Mouse (Mus musculus): ENCODE measurements around the gene Slc25a10. TPM values are rescaled to one million over a fixed set of nuclear protein-coding genes. Genes with fewer than 3 reads are reported as not detected.
"Not testable (repeated sequence)": the region's sequence is repeated elsewhere in the genome, so short reads cannot be mapped to it uniquely, and the experiment has no call there.

Slc25a10 gene
- polyA plus RNA-seq, 1 experiment from 2014 or later: 68.9 TPM

DNA sequence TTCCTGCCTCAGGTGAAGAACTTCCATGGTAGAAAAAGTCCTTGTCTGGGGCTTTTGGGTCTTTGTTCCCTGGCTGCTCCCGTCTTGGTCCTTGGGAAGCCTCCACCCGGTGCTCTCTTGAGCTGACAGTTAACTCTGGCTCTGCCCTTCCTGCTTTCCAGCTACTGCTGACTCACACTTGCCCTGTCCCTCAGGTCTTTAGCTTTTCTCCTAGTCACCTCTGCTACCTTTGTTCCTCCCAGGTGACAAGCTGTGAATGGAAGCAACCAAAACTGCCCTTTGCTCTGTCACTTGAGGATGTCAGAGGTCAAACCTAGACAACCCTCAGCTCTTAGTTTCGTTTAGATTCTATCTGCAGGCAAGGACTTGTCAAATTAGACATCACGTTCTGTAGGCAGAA, 18.3 kb downstream of the Slc25a10 start:
- Histone ChIP-seq H3K27ac (ENCODE audit: low read depth) (peak overlapping the region; percentile 2; the same call in 1 of the 2 replicates), H3K4me1 (ENCODE audit: insufficient read depth) (0 out of 2 replicates have a peak, but pooled peaks cover 4% of the 10 kb centered on the region), H3K36me3 (ENCODE audit: insufficient read depth) (no peaks in the 10 kb centered on the region), H3K27me3 (ENCODE audit: insufficient read depth, low read length) (no peaks in the 10 kb centered on the region), H3K4me3 (ENCODE audit: low read depth, low read length) (no peak overlapping the region; the same call in 1 of the 2 replicates), H3K4me2 (peak overlapping the region; percentile 49), H3K9ac (peak overlapping the region; percentile 38; the same call in 1 of the 2 replicates), H3K9me3 (ENCODE audit: low read depth, low read length) (no peaks in the 10 kb centered on the region)
- ATAC-seq (ENCODE audit: insufficient read depth): no peak
- DNase-seq: no peak
- 41% methylated on average over 4 of the region's 4 CpGs for WGBS
- no peak for TF ChIP-seq CTCF (IDR thresholded peaks at IDR 0.05; ENCODE audit: low read depth)

DNA sequence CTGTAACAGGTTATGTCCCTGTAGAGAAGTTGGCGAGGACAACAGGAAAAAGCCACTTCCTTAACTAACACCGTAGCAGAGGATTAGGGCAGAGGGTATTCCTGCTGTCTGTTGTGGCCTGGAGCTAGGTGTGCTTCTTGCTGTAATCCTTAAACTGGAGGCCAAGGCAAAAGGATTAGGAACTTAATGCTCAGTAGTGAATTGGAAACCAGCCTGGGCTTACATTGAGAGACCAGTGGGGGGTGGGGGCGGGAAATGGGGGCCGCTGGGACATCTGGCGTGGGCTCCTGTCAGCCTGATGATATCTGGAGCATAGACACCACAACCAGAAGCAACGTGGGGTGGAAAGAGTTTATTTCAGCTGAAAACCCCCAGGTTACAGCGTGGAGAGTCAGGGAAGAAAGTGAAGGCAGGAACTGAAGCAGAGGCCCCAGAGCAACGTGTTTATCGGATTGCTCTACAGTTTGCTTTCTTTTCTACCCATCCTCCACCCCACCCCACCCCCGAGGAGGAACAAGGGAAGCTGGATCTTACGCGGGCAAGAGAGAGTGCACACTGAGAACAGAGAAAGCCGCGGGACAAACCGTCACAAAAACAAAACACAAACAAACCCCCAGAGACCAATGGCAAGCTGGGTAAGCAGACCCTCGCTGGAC, 18.9 kb downstream of the Slc25a10 start:
- DNase-seq: peak; percentile 57
- 7% methylated on average over 16 of the region's 16 CpGs for WGBS
- 0 out of 2 replicates have a peak, but pooled peaks have one; percentile 25 for ATAC-seq (ENCODE audit: insufficient read depth)
- H3K27me3 ChIP-seq (ENCODE audit: insufficient read depth, low read length): no peaks in the 10 kb centered on the region
- H3K4me2 ChIP-seq: peak overlapping the region; percentile 49
- peak overlapping the region; percentile 38 for H3K9ac ChIP-seq
- no peaks in the 10 kb centered on the region for H3K36me3 ChIP-seq (ENCODE audit: insufficient read depth)
- no peak for TF ChIP-seq CTCF (IDR thresholded peaks at IDR 0.05; ENCODE audit: low read depth)
- H3K4me3 ChIP-seq (ENCODE audit: low read depth, low read length): peak overlapping the region; percentile 6
- no peaks in the 10 kb centered on the region for H3K9me3 ChIP-seq (ENCODE audit: low read depth, low read length)
- H3K4me1 ChIP-seq (ENCODE audit: insufficient read depth): 0 out of 2 replicates have a peak, but pooled peaks cover 4% of the 10 kb centered on the region
- H3K27ac ChIP-seq (ENCODE audit: low read depth): peak overlapping the region; percentile 2

DNA sequence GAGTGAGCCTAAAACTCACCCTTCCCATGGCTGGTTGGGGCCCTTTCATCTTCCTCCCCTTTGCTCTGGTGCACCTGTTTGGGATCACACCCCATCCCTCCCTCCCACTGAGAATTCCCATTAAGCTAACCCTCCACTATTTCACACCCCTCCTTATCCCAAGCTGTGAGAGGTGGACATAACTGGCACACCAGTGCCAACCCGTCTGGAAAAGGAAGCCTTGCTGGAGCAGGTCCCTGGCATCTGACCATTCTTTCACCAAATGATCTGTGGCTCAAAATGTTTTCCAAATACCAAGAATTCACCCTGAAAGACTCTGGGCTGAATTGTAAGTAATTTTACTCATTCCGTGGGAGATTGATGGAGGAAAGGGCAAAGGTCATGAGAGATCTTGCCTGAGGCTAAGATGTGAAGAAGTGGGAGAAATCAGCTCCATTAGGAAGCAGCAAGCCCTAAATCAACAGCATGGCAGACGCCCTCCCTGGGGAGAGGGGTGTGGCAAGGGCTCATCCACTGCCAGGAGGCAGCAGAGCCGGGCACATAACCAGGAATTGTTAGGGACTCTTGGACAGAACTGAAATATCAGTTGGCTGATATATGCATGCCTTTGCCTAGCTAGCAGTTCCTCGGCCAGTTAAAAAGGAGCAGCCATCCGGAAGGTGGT, 21.3 kb downstream of the Slc25a10 start:
- H3K9me3 ChIP-seq (ENCODE audit: low read depth, low read length): no peaks in the 10 kb centered on the region
- no peak for ATAC-seq (ENCODE audit: insufficient read depth)
- TF ChIP-seq CTCF (IDR thresholded peaks at IDR 0.05; ENCODE audit: low read depth): no peak
- no peak for DNase-seq
- WGBS: 29% methylated on average over 6 of the region's 6 CpGs
- no peaks in the 10 kb centered on the region for H3K36me3 ChIP-seq (ENCODE audit: insufficient read depth)
- H3K4me3 ChIP-seq (ENCODE audit: low read depth, low read length): no peak overlapping the region
- no peak overlapping the region for H3K9ac ChIP-seq
- no peaks in the 10 kb centered on the region for H3K27me3 ChIP-seq (ENCODE audit: insufficient read depth, low read length)
- no peak overlapping the region for H3K27ac ChIP-seq (ENCODE audit: low read depth)
- 0 out of 2 replicates have a peak, but pooled peaks cover 4% of the 10 kb centered on the region for H3K4me1 ChIP-seq (ENCODE audit: insufficient read depth)
- H3K4me2 ChIP-seq: no peak overlapping the region

DNA sequence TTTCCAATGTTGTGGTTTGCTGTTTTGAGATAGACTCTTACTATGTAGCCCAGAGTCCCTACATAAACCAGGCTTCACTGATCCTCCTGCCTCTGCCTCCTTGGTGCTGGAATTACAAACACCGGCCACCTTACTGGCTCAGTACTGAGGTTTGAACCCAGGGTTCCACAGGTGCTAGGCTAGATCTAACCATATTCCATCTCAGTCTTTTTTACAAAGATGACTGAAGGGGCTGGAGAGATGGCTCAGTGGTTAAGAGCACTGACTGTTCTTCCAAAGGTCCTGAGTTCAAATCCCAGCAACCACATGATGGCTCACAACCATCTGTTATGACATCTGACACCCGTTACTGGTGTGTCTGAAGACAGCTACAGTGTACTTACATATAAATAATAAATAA, 22.6 kb downstream of the Slc25a10 start:
- not testable (repeated sequence) for H3K4me1 ChIP-seq (ENCODE audit: insufficient read depth); DNase-seq; ATAC-seq (ENCODE audit: insufficient read depth); H3K9ac ChIP-seq; H3K4me2 ChIP-seq; H3K36me3 ChIP-seq (ENCODE audit: insufficient read depth); H3K27me3 ChIP-seq (ENCODE audit: insufficient read depth, low read length); H3K4me3 ChIP-seq (ENCODE audit: low read depth, low read length); H3K27ac ChIP-seq (ENCODE audit: low read depth); H3K9me3 ChIP-seq (ENCODE audit: low read depth, low read length)
- 76% methylated on average over 2 of the region's 2 CpGs for WGBS

DNA sequence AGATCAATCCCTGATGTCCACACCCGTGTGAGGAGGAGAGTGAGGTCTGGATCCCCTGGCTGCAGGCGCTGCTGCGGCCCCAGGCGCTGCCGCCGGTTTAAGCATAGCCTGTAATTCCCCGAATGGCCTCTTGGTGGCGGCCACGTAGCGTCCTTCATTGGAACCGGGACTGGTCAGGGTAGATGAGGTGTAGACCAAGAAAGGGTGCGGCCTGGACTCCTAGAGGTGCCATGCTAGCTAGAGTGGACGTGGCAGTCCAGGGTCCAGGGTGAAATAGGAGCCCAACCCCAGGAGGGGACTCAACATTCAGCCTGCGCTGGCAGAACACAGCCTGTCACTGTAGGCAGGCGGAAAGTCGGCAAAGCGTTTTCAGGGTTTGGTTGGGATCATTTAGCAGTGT, 24.0 kb downstream of the Slc25a10 start:
- H3K9ac ChIP-seq: no peak overlapping the region
- DNase-seq (peak; percentile 95), ATAC-seq (ENCODE audit: insufficient read depth) (peak; percentile 55; the same call in 1 of the 2 replicates)
- H3K4me1 ChIP-seq (ENCODE audit: insufficient read depth): 0 out of 2 replicates have a peak, but pooled peaks cover 4% of the 10 kb centered on the region
- WGBS: 18% methylated on average over 17 of the region's 17 CpGs
- H3K4me3 ChIP-seq (ENCODE audit: low read depth, low read length): no peak overlapping the region
- no peaks in the 10 kb centered on the region for H3K27me3 ChIP-seq (ENCODE audit: insufficient read depth, low read length)
- no peak overlapping the region for H3K27ac ChIP-seq (ENCODE audit: low read depth)
- TF ChIP-seq CTCF (IDR thresholded peaks at IDR 0.05; ENCODE audit: low read depth): peak; percentile 99
- H3K36me3 ChIP-seq (ENCODE audit: insufficient read depth): no peaks in the 10 kb centered on the region
- H3K4me2 ChIP-seq: no peak overlapping the region
- no peaks in the 10 kb centered on the region for H3K9me3 ChIP-seq (ENCODE audit: low read depth, low read length)

DNA sequence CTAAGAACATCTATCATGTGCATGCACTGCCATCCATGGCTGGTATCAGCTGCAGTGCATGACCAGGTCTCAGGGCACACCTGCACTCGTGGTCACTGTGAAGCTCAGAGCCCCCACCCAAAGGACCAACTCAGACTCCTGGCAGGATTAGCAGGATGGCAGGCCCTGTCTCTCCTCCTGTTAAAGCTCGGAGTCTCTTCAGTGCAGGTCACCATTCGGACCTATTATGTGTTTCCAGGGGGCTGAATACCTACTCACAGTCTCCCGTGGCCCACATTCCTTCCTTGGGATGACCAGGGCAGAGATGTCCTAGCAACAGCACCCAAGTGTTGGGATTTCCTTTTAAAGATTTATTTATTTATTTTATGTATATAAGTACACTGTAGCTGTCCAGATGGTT, 25.5 kb downstream of the Slc25a10 start:
- no peak overlapping the region for H3K4me3 ChIP-seq (ENCODE audit: low read depth, low read length)
- no peak overlapping the region for H3K27ac ChIP-seq (ENCODE audit: low read depth)
- H3K9me3 ChIP-seq (ENCODE audit: low read depth, low read length): no peaks in the 10 kb centered on the region
- no peak overlapping the region for H3K4me2 ChIP-seq
- ATAC-seq (ENCODE audit: insufficient read depth): no peak
- no peak for DNase-seq
- TF ChIP-seq CTCF (IDR thresholded peaks at IDR 0.05; ENCODE audit: low read depth): no peak
- 0 out of 2 replicates have a peak, but pooled peaks cover 4% of the 10 kb centered on the region for H3K4me1 ChIP-seq (ENCODE audit: insufficient read depth)
- no peak overlapping the region for H3K9ac ChIP-seq
- no peaks in the 10 kb centered on the region for H3K27me3 ChIP-seq (ENCODE audit: insufficient read depth, low read length)
- no peaks in the 10 kb centered on the region for H3K36me3 ChIP-seq (ENCODE audit: insufficient read depth)
- WGBS: 66% methylated on average over 4 of the region's 4 CpGs

DNA sequence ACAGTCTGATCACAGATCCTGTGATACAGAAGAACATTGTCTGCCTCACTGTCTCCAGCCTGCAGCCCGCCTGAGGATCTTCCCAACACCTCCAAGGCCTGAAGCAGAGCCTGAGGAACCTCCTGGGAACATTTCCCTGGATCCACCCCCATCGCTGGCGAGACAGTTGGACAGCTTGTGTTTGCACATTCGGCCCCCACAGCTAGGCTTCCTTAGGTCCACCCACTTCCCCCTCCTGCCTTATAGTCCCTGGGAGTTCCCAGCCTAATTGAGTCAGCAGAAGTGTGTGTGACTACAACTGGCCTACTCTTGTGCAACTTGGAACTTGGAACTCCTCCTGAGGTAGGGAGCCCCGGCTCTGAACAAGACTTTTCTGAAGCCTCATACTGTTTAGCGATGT, 26.4 kb downstream of the Slc25a10 start:
- H3K27me3 ChIP-seq (ENCODE audit: insufficient read depth, low read length): no peaks in the 10 kb centered on the region
- H3K27ac ChIP-seq (ENCODE audit: low read depth): peak overlapping the region; percentile 36; the same call in 1 of the 2 replicates
- 41% methylated on average over 6 of the region's 6 CpGs for WGBS
- ATAC-seq (ENCODE audit: insufficient read depth): no peak
- no peaks in the 10 kb centered on the region for H3K9me3 ChIP-seq (ENCODE audit: low read depth, low read length)
- 0 out of 2 replicates have a peak, but pooled peaks cover 4% of the 10 kb centered on the region for H3K4me1 ChIP-seq (ENCODE audit: insufficient read depth)
- no peak overlapping the region for H3K4me3 ChIP-seq (ENCODE audit: low read depth, low read length)
- H3K9ac ChIP-seq: no peak overlapping the region
- TF ChIP-seq CTCF (IDR thresholded peaks at IDR 0.05; ENCODE audit: low read depth): no peak
- H3K36me3 ChIP-seq (ENCODE audit: insufficient read depth): no peaks in the 10 kb centered on the region
- H3K4me2 ChIP-seq: no peak overlapping the region
- DNase-seq: peak; percentile 31
